Mouse (Mus musculus): ENCODE measurements at regions not wholly inside any gene's neighbourhood (a gene's known extent, or its start where the extent isn't known, plus 50 kb on each side); places are given as distances from the start of the nearest gene placed in this dataset.

DNA sequence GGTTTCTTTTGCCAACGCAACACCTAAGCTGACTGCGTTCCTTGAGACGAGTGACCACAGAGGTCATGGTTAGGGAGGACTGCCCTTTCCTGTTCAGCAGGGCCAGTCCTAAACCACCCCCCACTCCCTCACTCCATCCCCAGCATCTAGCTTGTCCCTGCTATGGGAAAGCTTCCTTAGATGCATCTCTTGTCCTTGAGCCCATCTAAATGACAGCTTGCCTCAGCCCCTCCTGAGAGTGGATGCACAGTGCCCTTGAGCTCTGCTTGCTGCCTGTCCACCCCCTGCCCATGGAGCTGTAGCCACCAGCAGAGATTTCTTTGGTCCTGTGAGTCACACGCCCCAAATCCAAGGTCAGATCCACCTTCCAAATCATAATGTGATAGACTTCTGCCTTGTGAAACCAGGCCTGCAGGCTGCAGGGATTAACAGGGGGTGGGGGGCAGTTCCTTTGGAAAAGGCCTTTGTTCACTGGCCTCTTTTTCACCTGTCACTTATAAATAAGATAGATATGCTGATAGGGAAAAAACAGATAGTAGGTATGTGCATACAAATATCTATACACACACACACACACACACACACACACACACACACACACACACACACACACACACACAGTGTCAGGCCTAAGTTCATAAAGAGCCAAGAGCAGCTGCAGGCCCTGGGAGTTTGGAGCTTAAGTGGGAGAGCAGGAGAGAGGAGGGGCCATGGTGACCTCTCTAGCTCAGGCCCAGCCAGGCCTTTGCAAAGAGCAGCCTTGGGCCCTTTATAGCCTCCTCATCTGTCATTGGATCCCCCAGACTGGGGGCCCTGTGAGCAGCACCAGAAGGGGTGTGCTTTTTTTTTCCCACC, 56.4 kb upstream of the Adra2c start:
- peak; percentile 46 for DNase-seq

DNA sequence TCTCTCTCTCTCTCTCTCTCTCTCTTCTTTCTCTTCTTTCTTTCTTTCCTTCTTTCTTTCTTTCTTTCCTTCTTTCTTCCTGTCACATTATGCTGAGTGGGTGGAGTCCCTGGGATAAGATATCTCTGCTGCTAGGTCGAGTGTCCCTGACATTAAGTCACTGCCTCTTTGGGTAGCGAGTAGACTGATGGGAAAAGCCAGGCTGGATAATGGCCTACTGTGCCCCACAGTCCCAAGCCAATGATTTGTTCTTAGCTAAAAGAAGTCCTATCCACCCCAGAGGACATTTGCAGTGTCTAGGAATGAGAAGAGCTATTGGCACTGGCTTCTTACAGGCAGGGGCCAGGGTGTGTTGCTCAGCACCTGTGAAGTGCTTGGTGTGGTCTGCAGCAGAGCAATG, 61.8 kb upstream of the Adra2c start:
- DNase-seq, result no peak

DNA sequence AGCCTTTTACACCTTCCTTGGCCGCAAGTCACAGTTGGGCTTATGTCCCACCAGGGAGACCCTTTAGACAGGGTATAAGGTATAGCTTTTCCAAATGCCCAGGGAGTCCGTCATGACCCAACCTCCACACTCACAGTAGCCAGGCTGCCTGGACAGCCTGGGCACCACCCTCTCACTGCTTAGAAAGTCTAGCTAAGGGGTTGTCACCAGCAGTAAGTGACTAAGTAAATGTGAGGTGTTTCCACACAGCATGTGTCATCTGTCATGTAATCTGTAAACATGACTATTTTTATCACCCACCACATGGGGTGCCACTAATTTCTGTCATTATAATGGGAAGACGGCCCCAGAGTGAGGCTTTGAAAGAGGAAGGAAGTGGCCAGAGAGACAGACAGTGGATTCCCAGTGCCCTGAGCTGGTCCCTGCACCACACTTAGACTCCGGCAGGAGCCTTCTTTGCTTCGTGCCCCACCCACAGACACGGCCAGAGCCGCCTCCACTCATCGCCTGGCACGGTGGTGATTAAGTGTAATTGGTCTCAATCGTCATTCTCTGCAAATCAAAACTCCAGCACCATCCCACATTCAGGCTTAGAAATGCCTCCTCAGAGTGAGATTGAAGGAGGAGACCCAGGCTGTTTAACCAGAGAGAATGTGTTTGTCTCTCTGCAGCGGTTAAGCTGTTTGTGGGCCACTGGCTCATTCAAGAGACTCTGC, 62.5 kb upstream of the Adra2c start:
- DNase-seq, result no peak

DNA sequence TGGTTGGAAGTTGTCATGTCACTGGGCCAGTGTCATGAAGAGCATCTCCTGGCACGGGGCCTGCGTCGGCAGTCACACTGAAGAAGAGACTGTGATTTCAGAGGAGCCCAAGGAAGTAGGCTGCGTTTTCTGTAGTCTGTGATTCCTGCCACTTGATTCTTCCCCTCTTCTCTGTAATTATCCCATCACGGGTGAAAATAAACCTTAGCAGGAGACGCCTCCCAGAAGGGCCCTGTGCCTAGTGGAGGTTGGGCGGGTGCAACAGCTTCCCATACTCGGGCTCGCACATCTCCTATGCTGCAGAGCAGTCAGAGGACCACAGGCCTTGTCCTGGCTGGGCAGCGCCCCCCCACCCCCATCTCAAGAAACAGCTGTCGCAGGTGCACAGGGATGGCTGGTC, 63.1 kb upstream of the Adra2c start:
- no peak for DNase-seq

DNA sequence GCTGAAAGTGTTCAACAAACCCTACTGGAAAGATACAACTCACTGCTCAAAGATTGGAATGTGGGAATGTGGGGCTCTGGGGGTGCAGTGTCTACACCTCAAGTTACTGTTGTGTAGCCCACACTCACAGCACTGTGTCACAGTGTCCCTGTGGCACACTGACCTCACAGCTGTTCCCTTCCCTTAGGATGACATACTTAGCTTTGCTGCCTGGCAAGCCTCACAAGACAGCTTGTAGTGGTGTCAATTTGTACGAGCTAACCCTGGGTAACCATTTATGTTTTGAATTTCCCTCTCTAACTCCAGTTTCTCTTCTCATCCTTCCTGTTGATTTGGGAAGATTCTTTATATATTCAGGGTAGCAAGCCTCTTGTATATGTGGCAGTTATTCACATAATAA, 68.8 kb upstream of the Adra2c start:
- no peak for DNase-seq

DNA sequence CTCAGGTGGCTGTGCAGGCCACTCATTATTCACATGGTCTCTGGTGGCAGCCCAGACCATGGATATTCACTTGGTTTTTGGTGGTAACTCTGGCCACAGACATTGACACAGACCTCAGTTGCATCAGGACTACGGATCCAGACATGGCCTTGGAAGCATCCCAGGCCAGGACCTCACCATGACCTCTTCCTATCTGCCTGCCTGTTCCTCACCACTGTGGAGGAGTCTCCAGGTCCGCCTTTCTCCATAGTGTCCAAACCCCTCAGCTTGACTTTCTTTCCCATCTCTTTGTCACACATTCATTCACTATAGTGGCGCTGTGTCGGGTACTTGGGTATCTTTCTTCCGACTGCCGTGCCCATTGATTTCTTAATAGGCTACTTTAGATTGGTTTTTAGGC, 74.1 kb upstream of the Adra2c start:
- no peak for DNase-seq

DNA sequence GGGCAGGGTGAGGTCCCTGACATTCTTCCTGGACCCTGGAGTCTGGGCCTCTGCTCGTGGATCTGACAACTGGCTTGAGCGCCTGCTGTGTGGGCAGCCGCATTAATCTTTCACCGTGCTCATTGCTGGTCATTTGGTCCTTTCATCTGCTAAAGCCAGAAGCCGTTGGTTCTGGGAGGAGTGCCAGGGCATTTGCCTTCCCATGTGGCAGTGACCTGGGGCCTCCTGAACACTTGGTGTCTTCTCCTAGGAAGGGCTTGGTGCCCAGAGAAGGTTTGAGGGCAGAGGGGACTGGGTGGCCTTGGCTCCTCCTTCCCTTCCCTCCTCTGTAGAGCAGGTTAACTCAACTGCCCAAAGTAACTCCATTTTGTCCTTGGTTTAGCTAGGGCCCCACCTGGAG, 79.7 kb upstream of the Adra2c start:
- peak; percentile 45 for DNase-seq

DNA sequence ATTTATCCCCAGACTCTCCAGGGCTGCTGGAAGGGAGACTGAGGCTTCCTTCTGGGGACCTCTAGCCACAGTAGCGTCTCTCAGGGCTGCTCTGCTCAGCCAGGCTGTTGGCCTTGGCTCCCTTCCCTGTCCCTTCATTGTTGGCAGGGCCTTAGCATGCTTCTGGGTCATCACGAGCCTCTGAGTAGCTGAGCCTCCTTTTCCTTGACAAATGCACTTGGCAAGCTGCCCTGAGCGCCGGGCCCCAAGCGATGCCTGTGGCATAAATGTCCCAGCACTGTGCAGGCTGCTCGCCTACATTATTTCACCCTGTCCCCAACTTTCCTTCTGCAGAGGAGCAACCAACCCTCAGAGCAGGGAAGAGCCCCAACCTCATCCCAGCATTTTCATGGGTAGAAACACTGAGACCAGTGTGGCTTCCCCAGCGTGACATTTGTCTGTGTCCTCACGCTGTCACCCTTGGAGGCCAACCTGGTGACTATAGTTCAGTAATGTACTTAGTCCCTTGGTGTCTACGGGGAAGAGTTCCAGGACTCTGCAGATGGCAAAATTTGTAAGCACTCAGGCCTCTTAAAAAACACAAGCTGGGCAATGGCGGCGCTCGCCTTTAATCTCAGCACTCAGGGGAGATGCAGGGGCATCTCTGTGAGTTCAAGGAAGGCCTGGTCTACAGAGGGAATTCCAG, 83.7 kb upstream of the Lrpap1 start:
- peak; percentile 98 for DNase-seq

DNA sequence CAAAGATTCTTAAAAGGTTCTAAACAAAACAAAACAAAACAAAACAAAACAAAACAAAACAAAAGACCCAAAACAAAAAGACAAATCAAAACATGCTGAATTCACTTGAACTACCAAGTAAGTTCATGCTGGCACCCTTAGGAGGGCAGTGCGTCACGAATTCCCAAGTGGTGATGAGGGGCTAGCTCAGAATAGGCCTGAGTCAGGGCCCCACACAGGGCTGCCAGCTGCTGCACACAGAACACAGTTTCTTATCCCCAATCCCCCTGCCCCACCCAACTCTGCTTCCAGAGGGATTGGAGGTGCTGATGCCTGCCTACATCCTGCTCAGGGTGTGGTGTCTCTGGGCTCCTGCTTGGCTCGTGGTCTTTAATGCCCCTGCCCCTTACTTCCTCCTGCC, 80.3 kb upstream of the Lrpap1 start:
- DNase-seq, result no peak

DNA sequence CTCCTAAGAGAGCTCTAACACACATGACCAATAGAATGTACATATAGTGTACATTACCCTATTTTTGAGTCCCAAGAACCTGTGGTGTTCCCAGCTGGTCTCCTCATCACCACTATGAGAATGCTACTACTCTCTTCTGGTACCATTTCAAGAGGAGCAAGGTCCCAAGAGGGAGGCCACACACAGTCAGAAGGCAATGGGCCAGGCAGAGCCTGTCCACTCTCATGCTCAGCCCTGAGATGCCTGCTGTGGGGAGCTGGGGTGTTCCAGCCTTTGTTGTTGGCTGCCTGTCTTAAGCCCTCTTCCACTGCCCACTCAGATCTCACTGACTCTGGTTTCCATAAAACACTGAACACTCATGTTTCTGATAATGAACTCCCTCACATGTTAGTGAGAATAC, 79.7 kb upstream of the Lrpap1 start:
- no peak for DNase-seq

DNA sequence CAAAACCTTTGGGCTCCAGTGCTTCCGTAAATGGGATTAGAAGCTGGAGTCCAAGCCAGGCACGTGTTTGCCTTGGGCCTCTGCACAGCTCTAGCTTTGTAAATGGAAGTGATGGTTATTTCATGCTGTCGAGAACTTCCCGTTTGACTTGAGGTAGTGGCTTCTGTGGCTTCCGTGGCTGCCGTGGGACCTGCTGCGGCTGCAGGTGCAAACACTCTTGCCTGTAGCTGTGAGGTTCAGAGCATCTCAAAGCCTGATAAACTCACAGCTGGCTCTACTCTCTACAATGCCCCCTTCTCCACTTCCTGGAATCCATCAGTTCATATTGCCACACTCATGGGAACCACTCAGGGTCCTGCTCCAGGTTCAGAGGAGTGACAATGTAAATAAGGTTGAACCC, 77.9 kb upstream of the Lrpap1 start:
- no peak for DNase-seq

DNA sequence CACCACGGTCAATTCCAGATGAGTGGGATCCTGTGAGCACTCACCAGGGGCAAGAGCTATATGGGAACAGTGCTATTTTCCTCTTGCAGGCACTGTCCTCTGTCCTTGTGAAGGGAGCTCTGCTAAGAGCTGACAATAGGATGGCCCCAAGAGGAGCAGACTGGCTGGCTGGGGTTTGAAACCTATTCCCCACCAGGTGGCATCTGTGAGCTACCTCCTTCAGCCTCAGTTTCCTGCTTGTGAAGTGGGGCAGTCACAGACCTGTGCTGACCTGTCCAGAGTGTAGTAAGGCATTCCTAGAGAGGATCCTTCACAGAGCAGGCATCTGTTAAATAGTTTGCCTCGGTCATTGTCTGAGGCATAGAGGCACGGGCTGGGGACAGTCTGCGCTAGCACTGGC, 71.8 kb upstream of the Lrpap1 start:
- DNase-seq, result peak; percentile 31

DNA sequence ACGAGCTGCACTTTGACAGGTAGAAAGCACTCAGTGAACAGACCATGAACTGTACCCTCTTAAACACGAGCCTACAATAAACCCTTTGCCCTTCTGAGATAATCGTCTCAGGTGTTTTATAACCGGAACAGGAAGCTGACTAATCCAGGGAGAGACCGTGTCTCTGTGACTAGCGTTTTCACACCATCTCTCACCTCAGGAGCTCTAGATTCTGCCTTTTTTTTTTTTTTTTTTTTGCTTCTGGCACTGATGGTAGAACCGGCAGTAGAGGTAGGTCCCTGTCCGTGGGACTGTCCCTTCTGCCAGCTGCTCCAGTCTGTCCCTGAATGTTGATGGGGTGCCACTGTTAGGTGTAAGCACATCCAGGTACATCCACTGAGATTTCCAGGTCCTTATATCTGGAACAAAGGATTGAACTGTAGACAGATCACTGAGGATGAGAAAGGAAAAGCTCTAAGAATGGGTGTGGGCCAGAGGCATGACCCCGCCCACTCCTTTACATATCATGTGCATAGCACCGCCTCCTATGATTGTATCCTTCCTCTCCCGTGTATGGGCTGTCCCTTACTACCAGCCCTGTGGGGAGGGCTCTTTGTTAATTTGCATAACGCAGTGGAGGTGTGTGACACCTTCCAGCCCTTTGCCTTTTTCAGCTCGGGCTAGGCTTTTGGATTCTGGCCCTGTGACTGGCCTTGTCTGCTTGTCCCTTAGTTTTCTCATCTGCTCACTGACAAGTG, 70.7 kb upstream of the Lrpap1 start:
- DNase-seq, result no peak

DNA sequence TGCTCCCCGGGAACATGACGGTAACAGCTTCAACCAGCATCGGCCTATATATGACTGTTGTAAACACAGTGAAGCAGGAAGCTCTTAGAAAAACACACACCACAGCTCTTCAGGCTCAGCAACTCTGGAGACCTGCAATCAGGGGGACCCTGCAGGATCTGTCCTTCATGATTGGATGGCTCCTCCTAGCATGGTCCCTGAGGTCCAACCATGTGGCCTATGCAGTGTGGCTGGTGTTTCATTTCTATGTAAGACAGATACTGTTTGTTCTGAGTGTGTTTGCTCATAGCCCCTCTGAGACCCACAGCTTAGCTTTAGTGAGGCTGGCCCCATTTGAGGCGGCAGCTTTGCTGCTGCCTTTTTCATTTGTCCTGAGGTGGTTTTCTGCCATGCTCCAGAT, 68.8 kb upstream of the Lrpap1 start:
- no peak for DNase-seq

DNA sequence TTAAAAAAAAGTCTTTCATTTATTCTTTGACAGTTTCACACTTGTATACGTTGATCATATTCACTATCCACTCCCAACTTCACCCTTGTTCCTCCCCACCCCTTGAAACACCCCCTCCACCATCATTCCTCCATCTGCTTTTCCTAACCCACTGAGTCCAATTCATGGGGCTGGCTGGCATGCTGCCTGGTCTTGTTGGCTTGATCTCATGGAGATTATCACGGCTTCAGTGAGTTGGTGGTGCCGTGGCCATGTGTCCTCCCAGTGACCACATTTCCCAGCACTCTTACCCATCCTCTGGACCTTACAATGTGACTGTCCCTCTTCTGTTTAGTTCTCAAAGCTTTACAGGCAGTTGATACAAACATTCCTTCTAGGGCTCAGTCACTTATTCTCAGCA, 65.8 kb upstream of the Lrpap1 start:
- DNase-seq, result no peak

DNA sequence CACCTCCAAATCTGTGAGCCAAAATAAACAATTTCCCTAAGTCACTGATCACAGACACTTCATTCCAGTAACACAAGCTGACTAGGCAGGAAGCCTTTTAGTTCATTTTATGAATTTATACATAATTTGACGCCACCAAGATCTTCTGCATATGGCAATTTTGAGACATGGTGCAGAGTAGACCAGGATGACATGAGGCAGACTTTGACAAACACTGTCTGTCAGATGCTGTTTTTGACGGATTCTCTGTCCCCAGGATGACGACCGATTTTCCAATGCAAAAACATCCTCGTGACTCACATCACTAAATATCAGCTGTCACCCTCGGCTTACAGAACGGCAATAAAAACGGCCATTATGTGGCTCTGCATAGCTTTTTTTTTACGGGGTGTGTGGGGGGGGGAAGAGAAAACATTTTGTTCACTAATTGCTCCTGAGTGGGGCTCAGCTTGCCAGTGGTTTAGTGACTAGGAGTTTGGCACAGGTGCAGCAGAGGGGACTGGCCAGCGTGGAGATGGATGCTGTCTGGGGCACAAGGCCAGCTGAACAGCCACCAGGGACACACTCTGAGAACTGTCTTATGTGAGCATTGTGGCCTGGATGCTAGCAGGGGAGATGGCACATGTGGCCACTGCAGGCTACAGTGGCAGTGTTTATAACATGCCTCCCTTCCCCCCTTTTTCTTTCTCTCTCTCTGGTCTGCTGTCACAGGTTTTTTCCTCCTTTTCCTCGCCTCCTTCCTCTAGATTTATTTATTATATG, 65.0 kb upstream of the Lrpap1 start:
- no peak for DNase-seq

DNA sequence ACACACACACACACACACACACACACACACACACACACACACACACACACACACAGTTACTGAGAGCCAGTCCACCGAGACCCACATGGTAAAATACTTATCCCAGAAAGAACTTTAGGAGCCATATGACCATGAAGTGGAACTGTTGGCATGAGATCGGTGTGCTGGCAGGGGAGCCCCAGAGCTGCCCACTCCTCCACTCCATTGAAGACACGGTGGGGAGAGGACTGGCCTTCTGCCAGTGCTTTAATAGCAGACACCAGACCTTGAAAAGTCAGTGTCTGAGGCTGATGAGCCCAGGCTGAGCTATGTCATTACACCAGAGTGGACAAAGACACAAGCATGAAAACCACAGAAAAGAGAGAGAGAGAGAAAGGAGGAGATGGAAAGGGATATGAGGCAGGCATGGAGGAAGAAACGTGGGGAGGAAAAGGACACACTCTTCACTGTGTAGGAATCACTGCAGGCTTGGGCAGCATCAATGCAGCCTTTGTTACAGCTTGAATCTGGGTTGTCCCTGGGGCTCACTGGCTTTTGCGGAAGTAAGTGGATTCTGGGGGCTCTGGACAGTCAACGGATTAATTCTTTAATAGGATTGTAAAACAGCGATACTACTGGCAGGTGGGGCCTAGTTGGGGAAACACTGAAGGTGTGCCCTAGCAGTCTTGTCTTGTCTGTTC, 64.2 kb upstream of the Lrpap1 start:
- DNase-seq, result no peak

DNA sequence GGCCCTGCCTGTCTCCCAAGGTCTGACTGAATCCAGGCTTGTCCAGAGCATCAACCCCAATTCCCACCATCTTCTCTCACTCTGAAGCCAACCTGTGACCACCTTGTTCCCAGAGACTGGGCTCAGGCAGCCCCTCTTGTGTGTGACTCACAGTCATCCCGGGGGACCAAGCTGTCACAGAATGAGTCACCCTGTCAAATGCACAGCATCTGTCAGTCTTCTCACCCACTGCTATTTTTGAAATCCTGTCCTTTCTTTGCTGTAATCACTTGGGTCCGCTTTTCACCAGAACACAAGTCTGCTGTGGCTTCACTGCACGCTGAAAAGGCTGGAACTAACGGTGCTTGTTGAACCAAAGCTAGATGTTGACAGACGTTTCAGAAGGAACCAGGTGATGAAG, 63.3 kb upstream of the Lrpap1 start:
- no peak for DNase-seq

DNA sequence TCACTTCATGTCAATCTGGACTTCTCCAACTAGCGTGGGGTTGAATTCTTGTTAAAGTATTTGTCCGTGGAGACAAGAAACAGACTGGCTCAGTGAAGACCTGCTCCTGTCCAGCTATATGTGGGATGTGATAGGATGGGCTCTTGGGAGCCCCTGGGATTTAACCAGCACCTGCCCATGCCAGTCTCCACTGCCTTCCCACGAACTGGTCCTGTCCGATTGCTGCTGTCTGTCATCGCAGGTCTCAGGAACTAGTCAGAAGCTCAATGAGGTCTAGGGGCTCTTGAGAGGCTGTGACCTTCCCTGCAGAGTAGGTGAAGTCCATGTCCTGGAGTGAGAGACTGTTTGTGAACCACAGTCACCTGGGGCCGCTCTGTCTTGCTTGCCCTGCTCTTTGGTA, 62.8 kb upstream of the Lrpap1 start:
- no peak for DNase-seq

DNA sequence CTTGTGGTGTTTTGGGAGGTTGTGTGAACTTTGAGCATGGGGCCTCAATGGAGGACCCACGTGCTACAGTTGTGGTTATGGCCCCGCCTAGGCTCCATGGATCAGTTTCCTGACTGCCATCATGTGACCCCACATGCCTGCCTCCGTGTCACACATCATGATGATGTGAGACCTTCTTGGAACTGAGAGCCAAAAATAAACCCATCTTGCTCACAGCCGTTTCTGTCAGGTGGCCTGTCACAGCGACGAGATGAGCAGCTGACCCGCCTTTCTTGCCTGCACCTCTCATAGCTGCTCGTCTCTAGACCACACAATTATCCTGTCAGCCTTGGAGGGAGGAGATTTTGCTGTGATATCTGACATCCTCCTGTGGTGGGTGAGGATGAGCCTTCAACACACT, 60.4 kb upstream of the Lrpap1 start:
- DNase-seq, result no peak

DNA sequence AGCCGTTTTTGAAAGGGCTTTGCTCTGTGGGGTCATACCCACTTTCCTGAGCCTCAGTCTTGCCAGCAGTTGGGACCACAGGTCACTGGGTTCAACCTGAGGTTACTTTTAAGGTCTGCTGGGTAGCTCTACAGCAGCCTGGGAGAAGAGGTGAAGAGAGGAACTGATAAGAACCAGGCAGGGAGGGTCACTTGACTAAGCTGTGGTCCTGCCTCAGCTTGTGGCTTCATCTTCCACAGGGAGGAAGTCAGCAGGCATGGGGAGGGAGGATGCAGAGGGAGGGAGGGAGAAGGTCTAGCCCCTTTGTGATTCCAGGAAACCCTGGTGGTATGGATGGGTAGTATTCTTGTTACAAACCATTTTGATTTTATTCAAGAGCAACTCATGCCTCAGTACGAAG, 59.9 kb upstream of the Lrpap1 start:
- no peak for DNase-seq
